Mouse (Mus musculus) myocyte (in vitro differentiated cells): Measurements from ENCODE around the gene Qars. TPM values are rescaled to one million over a fixed set of nuclear protein-coding genes. Genes with fewer than 3 reads are reported as not detected.
A peak's percentile ranks its signal among the peaks of the same experiment; 100 is the strongest.

Source experiments
- H3K27me3 ChIP-seq: one replicate; pipeline ENCODE4 v1.6.1; 2011; ENCODE audit not compliant: control insufficient read depth, insufficient read depth, insufficient read length
- H3K36me3 ChIP-seq: one replicate; pipeline ENCODE4 v1.6.1; 2011; ENCODE audit not compliant: control insufficient read depth, insufficient read depth
- H3K4me2 ChIP-seq: one replicate; pipeline ENCODE4 v1.6.1; 2011; ENCODE audit warnings: low read depth, control low read depth
- H3K4me3 ChIP-seq: one replicate; pipeline ENCODE4 v1.5.1; 2011; ENCODE audit warnings: mild to moderate bottlenecking, control low read depth, moderate library complexity
- H3K79me2 ChIP-seq: one replicate; pipeline ENCODE4 v1.6.1; 2011; ENCODE audit not compliant: control insufficient read depth, insufficient read depth
- H3ac ChIP-seq: one replicate; pipeline ENCODE4 v1.6.1; 2011; ENCODE audit not compliant: control insufficient read depth, insufficient read length
- CEBPB ChIP-seq: IDR thresholded peaks from 2 replicates; pipeline ENCODE4 v1.6.1; 2011; ENCODE audit warnings: mild to moderate bottlenecking, moderate library complexity; ENCODE audit not compliant: poor library complexity, insufficient read depth, severe bottlenecking
- E2F4 ChIP-seq: IDR thresholded peaks from one replicate; pipeline ENCODE4 v1.6.1; 2011; ENCODE audit warnings: mild to moderate bottlenecking, control low read depth, moderate library complexity; ENCODE audit not compliant: insufficient read depth
- MAX ChIP-seq: IDR thresholded peaks from one replicate; pipeline ENCODE4 v1.6.1; 2011; ENCODE audit warnings: low read depth, mild to moderate bottlenecking, control low read depth
- MYOD1 ChIP-seq, 3 experiments: IDR thresholded peaks; one replicate each; pipeline ENCODE4 v1.6.1; 2011; ENCODE audit warnings: control low read depth in 2 of 3, low read depth in 2 of 3, mild to moderate bottlenecking in 2 of 3, moderate library complexity in 1 of 3; ENCODE audit not compliant: insufficient read length in 2 of 3, control insufficient read depth in 1 of 3
- MYOG ChIP-seq, 3 experiments: IDR thresholded peaks; one replicate each; pipeline ENCODE4 v1.6.1; 2011; ENCODE audit warnings: control low read depth in 2 of 3, low read depth in 2 of 3, mild to moderate bottlenecking in 2 of 3; ENCODE audit not compliant: insufficient read length in 2 of 3, control insufficient read depth in 1 of 3, insufficient read depth in 1 of 3
- POLR2A ChIP-seq: IDR thresholded peaks from one replicate; pipeline ENCODE4 v1.6.1; 2011; ENCODE audit warnings: low read depth, mild to moderate bottlenecking, control low read depth, moderate library complexity; ENCODE audit not compliant: insufficient read length
- POLR2AphosphoS2 ChIP-seq: IDR thresholded peaks from one replicate; pipeline ENCODE4 v1.6.1; 2011; ENCODE audit warnings: low read depth, control low read depth; ENCODE audit not compliant: insufficient read length
- REST ChIP-seq: IDR thresholded peaks from one replicate; pipeline ENCODE4 v1.6.1; 2011; ENCODE audit warnings: mild to moderate bottlenecking, control low read depth, moderate library complexity; ENCODE audit not compliant: insufficient read depth, insufficient read length
- SRF ChIP-seq: IDR thresholded peaks from one replicate; pipeline ENCODE4 v1.6.1; 2011; ENCODE audit warnings: low read depth; ENCODE audit not compliant: control insufficient read depth, insufficient read length
- TCF12 ChIP-seq: IDR thresholded peaks from one replicate; pipeline ENCODE4 v1.6.1; 2011; ENCODE audit warnings: mild to moderate bottlenecking, control low read depth; ENCODE audit not compliant: poor library complexity, insufficient read depth, severe bottlenecking
- TCF3 ChIP-seq: IDR thresholded peaks from one replicate; pipeline ENCODE4 v1.6.1; 2011; ENCODE audit warnings: low read depth, control low read depth; ENCODE audit not compliant: insufficient read length
- USF1 ChIP-seq: IDR thresholded peaks from one replicate; pipeline ENCODE4 v1.6.1; 2011; ENCODE audit warnings: low read depth, mild to moderate bottlenecking, control low read depth, moderate library complexity
- polyA plus RNA-seq: library from polyadenylated mRNA; unstranded; fragments of >200 nt; fragmentation: generic; extraction: Trizol; gene quantifications from one replicate; pipeline ENCODE4 v1.2.1, GENCODE M21; 2012; ENCODE audit warnings: missing spikeins

Gene Qars
- polyA plus RNA-seq, 1 experiment = 168 TPM

DNA sequence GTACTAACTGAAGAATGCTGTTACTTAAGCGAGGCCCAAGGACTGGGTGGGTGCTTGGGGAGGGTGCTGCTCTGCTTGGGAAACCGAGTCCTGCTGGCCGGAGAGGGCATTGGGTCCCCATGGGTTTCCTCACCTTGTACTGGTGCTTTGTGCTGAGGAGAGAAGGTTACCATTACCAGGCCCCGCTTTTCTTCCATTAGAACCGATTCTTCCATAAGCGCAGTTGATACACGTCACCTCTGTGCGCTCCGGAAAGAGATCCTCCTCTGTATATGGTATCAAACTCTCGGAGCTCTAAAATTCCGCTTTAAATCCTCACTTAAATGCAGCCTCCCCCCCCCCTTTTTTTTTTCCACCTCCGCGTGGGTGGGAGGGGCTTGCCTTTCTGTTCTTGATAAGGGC is 10.4 kb downstream of the Qars start:
- Histone ChIP-seq H3K36me3 (peaks cover 17% of the 10 kb centered on the region), H3K4me3 (peak overlapping the region; percentile 73), H3ac (peak overlapping the region; percentile 97), H3K4me2 (peak overlapping the region; percentile 79), H3K27me3 (no peaks in the 10 kb centered on the region), H3K79me2 (peaks cover 52% of the 10 kb centered on the region)
- TF ChIP-seq E2F4 (no peak), SRF (no peak), CEBPB (no peak), MYOD1 (IDR thresholded peaks at IDR 0.05; ENCODE audit: control insufficient read depth in 1 of 3, insufficient read length in 2 of 3, low read depth in 2 of 3) (no peak), USF1 (no peak), REST (no peak), MYOG (IDR thresholded peaks at IDR 0.05; ENCODE audit: control insufficient read depth in 1 of 3, insufficient read depth in 1 of 3, insufficient read length in 2 of 3, low read depth in 2 of 3) (no peak), TCF3 (no peak), MAX (no peak), TCF12 (no peak), POLR2A (no peak), POLR2AphosphoS2 (no peak)

- H3ac ChIP-seq = no peak overlapping the region
- H3K4me3 ChIP-seq = no peak overlapping the region
- TF ChIP-seq TCF3 (no peak), CEBPB (no peak), MYOD1 (IDR thresholded peaks at IDR 0.05; ENCODE audit: control insufficient read depth in 1 of 3, insufficient read length in 2 of 3, low read depth in 2 of 3) (no peak), REST (no peak)
- peaks cover 3% of the 10 kb centered on the region for H3K36me3 ChIP-seq
- H3K4me2 ChIP-seq = peak overlapping the region; percentile 30
- peaks cover 89% of the 10 kb centered on the region for H3K79me2 ChIP-seq
- no peaks in the 10 kb centered on the region for H3K27me3 ChIP-seq
Observed at GRCm38 (mm10) chr9:108521604-108522003, 14.1 kb downstream of the Qars start.

- H3K4me3 ChIP-seq = no peak overlapping the region
- H3ac ChIP-seq = no peak overlapping the region
- no peak for TF ChIP-seq TCF12
- no peak for TF ChIP-seq POLR2AphosphoS2
- no peak for TF ChIP-seq REST
- TF ChIP-seq MYOD1 (IDR thresholded peaks at IDR 0.05; ENCODE audit: control insufficient read depth in 1 of 3, insufficient read length in 2 of 3, low read depth in 2 of 3) = no peak
- no peak for TF ChIP-seq POLR2A
- TF ChIP-seq CEBPB = no peak
- TF ChIP-seq MAX = no peak
- TF ChIP-seq USF1 = no peak
- H3K4me2 ChIP-seq = no peak overlapping the region
- peaks cover 100% of the 10 kb centered on the region for H3K79me2 ChIP-seq
- H3K27me3 ChIP-seq = no peaks in the 10 kb centered on the region
- peaks cover 12% of the 10 kb centered on the region for H3K36me3 ChIP-seq
Observed at GRCm38 (mm10) chr9:108523341-108523740, 15.8 kb downstream of the Qars start.

DNA sequence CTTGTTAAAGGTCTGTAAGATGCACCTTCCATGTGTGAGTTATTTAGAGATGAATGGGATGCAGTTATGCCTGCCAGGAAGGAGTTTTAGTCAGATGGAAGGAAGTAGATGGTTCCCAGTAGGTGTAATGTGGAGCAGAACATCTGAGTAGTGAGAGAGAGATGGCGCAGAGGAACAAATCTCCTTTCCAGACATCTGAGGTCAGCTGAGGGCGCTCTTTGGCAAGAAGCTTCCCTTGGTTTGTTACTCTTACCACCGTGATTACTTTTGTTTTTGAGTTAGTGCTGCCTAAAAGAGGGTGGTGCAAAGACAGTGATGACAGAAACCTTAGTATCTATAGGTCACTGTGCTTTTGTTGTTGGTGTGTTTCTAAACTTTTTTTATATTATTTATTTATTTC is 17.9 kb downstream of the Qars start:
- Histone ChIP-seq H3ac (no peak overlapping the region), H3K4me3 (no peak overlapping the region), H3K4me2 (no peak overlapping the region), H3K79me2 (peaks cover 85% of the 10 kb centered on the region), H3K36me3 (peaks cover 32% of the 10 kb centered on the region), H3K27me3 (no peaks in the 10 kb centered on the region)
- TF ChIP-seq POLR2A (no peak), CEBPB (no peak), MAX (no peak), POLR2AphosphoS2 (no peak), TCF12 (no peak), REST (no peak), E2F4 (no peak), MYOG (IDR thresholded peaks at IDR 0.05; ENCODE audit: control insufficient read depth in 1 of 3, insufficient read depth in 1 of 3, insufficient read length in 2 of 3, low read depth in 2 of 3) (no peak), SRF (no peak), TCF3 (no peak), MYOD1 (IDR thresholded peaks at IDR 0.05; ENCODE audit: control insufficient read depth in 1 of 3, insufficient read length in 2 of 3, low read depth in 2 of 3) (no peak), USF1 (no peak)

GRCm38 (mm10) chr9:108530954-108531353 is 23.4 kb downstream of the Qars start:
- TF ChIP-seq POLR2A (no peak), MYOD1 (IDR thresholded peaks at IDR 0.05; ENCODE audit: control insufficient read depth in 1 of 3, insufficient read length in 2 of 3, low read depth in 2 of 3) (no peak), SRF (no peak), MAX (no peak), USF1 (no peak), TCF12 (no peak), REST (no peak), E2F4 (no peak), POLR2AphosphoS2 (no peak), MYOG (IDR thresholded peaks at IDR 0.05; ENCODE audit: control insufficient read depth in 1 of 3, insufficient read depth in 1 of 3, insufficient read length in 2 of 3, low read depth in 2 of 3) (no peak), CEBPB (no peak), TCF3 (no peak)
- peaks cover 32% of the 10 kb centered on the region for H3K79me2 ChIP-seq
- H3K36me3 ChIP-seq = peaks cover 60% of the 10 kb centered on the region
- H3K4me2 ChIP-seq = no peak overlapping the region
- H3ac ChIP-seq = no peak overlapping the region
- H3K4me3 ChIP-seq = no peak overlapping the region
- no peaks in the 10 kb centered on the region for H3K27me3 ChIP-seq
